Comparison of ENCODE assay signal across 12 mouse cellular contexts in the genomic region with DNA sequence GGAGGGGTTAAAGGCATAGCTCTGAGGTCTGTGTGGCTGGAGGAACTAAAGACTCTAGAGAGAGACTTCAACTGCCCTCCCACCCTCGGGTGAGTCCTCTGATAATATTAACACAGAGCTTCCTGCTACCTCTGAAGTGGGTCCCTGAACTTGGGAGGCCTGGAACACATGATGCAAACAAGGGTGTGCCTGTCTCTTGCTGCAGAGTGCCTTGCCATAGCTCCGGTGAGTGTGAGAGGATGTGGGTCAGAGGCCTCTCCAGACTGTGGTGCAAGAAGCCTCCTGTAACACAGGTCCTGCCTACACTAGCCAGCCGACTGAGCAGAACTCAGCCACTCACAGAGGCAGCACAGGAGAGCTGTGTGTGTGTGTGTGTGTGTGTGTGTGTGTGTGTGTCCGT. TPM values are rescaled to one million over a fixed set of nuclear protein-coding genes. Genes with fewer than 3 reads are reported as not detected.
A peak's percentile ranks its signal among the peaks of the same experiment; 100 is the strongest.
DNase-seq lines count a peak whose midpoint lies in the region; ATAC-seq and TF ChIP-seq lines count a peak whose summit lies in the region.
"Had no signal": no experiment of that assay in that cellular context is flagged by ENCODE, and none has a peak within 500 bp of the region (broad histone marks: within the 10 kb centered on the region; RNA-seq: fewer than 3 reads in every experiment).

No protein-coding gene starts in this region.

- H3K9me3 ChIP-seq in intestine, embryonic 14.5 days (ENCODE audit: control insufficient read depth, low read length): no peaks in the 10 kb centered on the region
- no peaks in the 10 kb centered on the region for H3K9me3 ChIP-seq in forebrain, embryonic 16.5 days (ENCODE audit: control insufficient read depth, low read length)
- no peaks in the 10 kb centered on the region for H3K9me3 ChIP-seq in hindbrain, postnatal 0 days (ENCODE audit: low read length)
- H3K9me3 ChIP-seq: forebrain, embryonic 10.5 days; midbrain, embryonic 12.5 days had no signal

- WGBS in intestine, embryonic 14.5 days: 24% methylated on average over 4 of the region's 4 CpGs
- 57% methylated on average over 4 of the region's 4 CpGs for WGBS in forebrain, embryonic 16.5 days
- 51% methylated on average over 4 of the region's 4 CpGs for WGBS in hindbrain, postnatal 0 days

- peak; percentile 50; the same call in 1 of the 2 replicates for ATAC-seq in intestine, embryonic 14.5 days (replicated peaks; ENCODE audit: low FRiP score, low TSS enrichment, low read depth)
- no peak for ATAC-seq in forebrain, embryonic 16.5 days
- ATAC-seq in hindbrain, postnatal 0 days: no peak
- ATAC-seq: hindbrain, embryonic 16.5 days had no signal

- H3K27me3 ChIP-seq in intestine, embryonic 14.5 days (replicated peaks; ENCODE audit: control insufficient read depth, insufficient read depth, low read length): no peaks in the 10 kb centered on the region
- H3K27me3 ChIP-seq in forebrain, embryonic 16.5 days (replicated peaks; ENCODE audit: control insufficient read depth, insufficient read depth, low read length): no peaks in the 10 kb centered on the region
- no peaks in the 10 kb centered on the region for H3K27me3 ChIP-seq in hindbrain, postnatal 0 days (ENCODE audit: insufficient read depth, low read length)
- H3K27me3 ChIP-seq: midbrain, embryonic 12.5 days had no signal

- H3K9ac ChIP-seq in intestine, embryonic 14.5 days (ENCODE audit: low read length): no peak overlapping the region
- H3K9ac ChIP-seq in forebrain, embryonic 16.5 days (replicated peaks; ENCODE audit: low read depth, low read length): no peak overlapping the region
- H3K9ac ChIP-seq in hindbrain, postnatal 0 days (replicated peaks; ENCODE audit: low read length): no peak overlapping the region
- H3K9ac ChIP-seq: midbrain, embryonic 12.5 days had no signal

- H3K4me3 ChIP-seq in intestine, embryonic 14.5 days (ENCODE audit: low read depth, low read length): no peak overlapping the region
- no peak overlapping the region for H3K4me3 ChIP-seq in forebrain, embryonic 16.5 days (replicated peaks; ENCODE audit: low read length)
- no peak overlapping the region for H3K4me3 ChIP-seq in hindbrain, postnatal 0 days (ENCODE audit: low read length)
- H3K4me3 ChIP-seq: forebrain, embryonic 10.5 days; midbrain, embryonic 12.5 days had no signal

- peak; percentile 55 to 81 for DNase-seq in adrenal gland, adult (ENCODE audit: inconsistent age in 2 of 2, low spot score in 1 of 2)
- no peak for DNase-seq in adrenal gland, adult 8-10 months
- peak; percentile 20 for DNase-seq in 3T3-L1 (ENCODE audit: low read depth, low spot score)
- DNase-seq in intestine, embryonic 14.5 days (ENCODE audit: low spot score): no peak
- peak; percentile 87 for DNase-seq in lung, postnatal 25 days (ENCODE audit: low spot score)
- no peak for DNase-seq in gastrocnemius, adult 8-10 months (ENCODE audit: low spot score in 2 of 2)
- no peak for DNase-seq in hindbrain, postnatal 0 days (ENCODE audit: low spot score)
- DNase-seq: layer of hippocampus, postnatal 36 days had no signal

- H3K4me1 ChIP-seq in intestine, embryonic 14.5 days (replicated peaks; ENCODE audit: control insufficient read depth, insufficient read depth, low read length): peaks cover 8% of the 10 kb centered on the region; the same call in 1 of the 2 replicates
- 0 out of 2 replicates have a peak, but pooled peaks cover 3% of the 10 kb centered on the region for H3K4me1 ChIP-seq in forebrain, embryonic 16.5 days (replicated peaks; ENCODE audit: control insufficient read depth, insufficient read depth, low read length)
- H3K4me1 ChIP-seq in hindbrain, postnatal 0 days (ENCODE audit: insufficient read depth, low read length): no peaks in the 10 kb centered on the region
- H3K4me1 ChIP-seq: midbrain, embryonic 12.5 days had no signal

- TF ChIP-seq CTCF in hindbrain, postnatal 0 days (IDR thresholded peaks at IDR 0.05; ENCODE audit: low read depth): no peak

- no peaks in the 10 kb centered on the region for H3K36me3 ChIP-seq in intestine, embryonic 14.5 days (ENCODE audit: control insufficient read depth, insufficient read depth, low read length)
- H3K36me3 ChIP-seq in forebrain, embryonic 16.5 days (ENCODE audit: control insufficient read depth, insufficient read depth): no peaks in the 10 kb centered on the region
- H3K36me3 ChIP-seq in hindbrain, postnatal 0 days (ENCODE audit: insufficient read depth, low read length): no peaks in the 10 kb centered on the region
- H3K36me3 ChIP-seq: forebrain, embryonic 10.5 days; midbrain, embryonic 12.5 days had no signal

- no peak overlapping the region for H3K4me2 ChIP-seq in intestine, embryonic 14.5 days (ENCODE audit: low read length)
- no peak overlapping the region for H3K4me2 ChIP-seq in forebrain, embryonic 16.5 days (ENCODE audit: low read length)
- H3K4me2 ChIP-seq in hindbrain, postnatal 0 days (ENCODE audit: low read depth, low read length): no peak overlapping the region
- H3K4me2 ChIP-seq: midbrain, embryonic 12.5 days had no signal

- no peak overlapping the region for H3K27ac ChIP-seq in intestine, embryonic 14.5 days (ENCODE audit: low read depth)
- no peak overlapping the region for H3K27ac ChIP-seq in forebrain, embryonic 16.5 days (ENCODE audit: low read length)
- H3K27ac ChIP-seq in hindbrain, postnatal 0 days: no peak overlapping the region
- H3K27ac ChIP-seq: forebrain, embryonic 10.5 days; midbrain, embryonic 12.5 days had no signal

RNA-seq across cellular contexts. Expression of gene Onecut1, which starts 45.2 kb away (rescaled TPM):
- total RNA-seq in adrenal gland, adult 8-10 months (2022): under 1 TPM in 1 of 4 experiments, not detected in 3; 0.11 TPM
- 0.47 and 2.0 TPM in 2 replicates for polyA plus RNA-seq in intestine, embryonic 14.5 days (2014; fragmentation: Nextera tagmentation; extraction: Ambion mirVana)
- total RNA-seq in gastrocnemius, adult 8-10 months (2022): not detected
- polyA plus RNA-seq in forebrain, embryonic 16.5 days (2015; fragmentation: Nextera tagmentation; extraction: Ambion mirVana): 0.51 and 0.80 TPM in 2 replicates
- total RNA-seq in hindbrain, postnatal 0 days (2014; rRNA removed): 2.6 and 4.2 TPM in 2 replicates
- polyA plus RNA-seq in hindbrain, postnatal 0 days (2015; fragmentation: Nextera tagmentation; extraction: Ambion mirVana): 1.9 and 2.6 TPM in 2 replicates

RNA-seq across cellular contexts. Expression of gene Fam214a, which starts 45.7 kb away (rescaled TPM):
- 100 to 1,000 TPM in 2 of 4 experiments, 10 to 100 TPM in 2; 90.3 to 132 (median 108) TPM for total RNA-seq in adrenal gland, adult 8-10 months (2022)
- polyA plus RNA-seq in intestine, embryonic 14.5 days (2014; fragmentation: Nextera tagmentation; extraction: Ambion mirVana): 8.9 and 11.1 TPM in 2 replicates
- total RNA-seq in gastrocnemius, adult 8-10 months (2022): 10 to 100 TPM; 19.4 to 35.5 (median 24.3) TPM
- polyA plus RNA-seq in forebrain, embryonic 16.5 days (2015; fragmentation: Nextera tagmentation; extraction: Ambion mirVana): 30.1 and 32.0 TPM in 2 replicates
- total RNA-seq in hindbrain, postnatal 0 days (2014; rRNA removed): 28.6 and 37.4 TPM in 2 replicates
- 18.6 and 19.3 TPM in 2 replicates for polyA plus RNA-seq in hindbrain, postnatal 0 days (2015; fragmentation: Nextera tagmentation; extraction: Ambion mirVana)

Comparison
In these comparisons a context has a peak if more than half of its experiments do, and no peak if none do; other contexts are left out.
1. DNase-seq: peak in adrenal gland, adult (2 of 2), 3T3-L1 (single experiment) and lung, postnatal 25 days (single experiment); none in adrenal gland, adult 8-10 months (single experiment), intestine, embryonic 14.5 days (single experiment), gastrocnemius, adult 8-10 months (0 of 2) and hindbrain, postnatal 0 days (single experiment).